Mouse (Mus musculus) spleen, postnatal 36 days (tissue): Measurements from ENCODE around the gene Fa2h.

Source experiments
- DNase-seq, 2 experiments: peaks; one replicate each; pipeline ENCODE4 v3.0.0; 2022; ENCODE audit warnings: low spot score in 2 of 2, mixed read lengths in 1 of 2

The Fa2h gene

DNA sequence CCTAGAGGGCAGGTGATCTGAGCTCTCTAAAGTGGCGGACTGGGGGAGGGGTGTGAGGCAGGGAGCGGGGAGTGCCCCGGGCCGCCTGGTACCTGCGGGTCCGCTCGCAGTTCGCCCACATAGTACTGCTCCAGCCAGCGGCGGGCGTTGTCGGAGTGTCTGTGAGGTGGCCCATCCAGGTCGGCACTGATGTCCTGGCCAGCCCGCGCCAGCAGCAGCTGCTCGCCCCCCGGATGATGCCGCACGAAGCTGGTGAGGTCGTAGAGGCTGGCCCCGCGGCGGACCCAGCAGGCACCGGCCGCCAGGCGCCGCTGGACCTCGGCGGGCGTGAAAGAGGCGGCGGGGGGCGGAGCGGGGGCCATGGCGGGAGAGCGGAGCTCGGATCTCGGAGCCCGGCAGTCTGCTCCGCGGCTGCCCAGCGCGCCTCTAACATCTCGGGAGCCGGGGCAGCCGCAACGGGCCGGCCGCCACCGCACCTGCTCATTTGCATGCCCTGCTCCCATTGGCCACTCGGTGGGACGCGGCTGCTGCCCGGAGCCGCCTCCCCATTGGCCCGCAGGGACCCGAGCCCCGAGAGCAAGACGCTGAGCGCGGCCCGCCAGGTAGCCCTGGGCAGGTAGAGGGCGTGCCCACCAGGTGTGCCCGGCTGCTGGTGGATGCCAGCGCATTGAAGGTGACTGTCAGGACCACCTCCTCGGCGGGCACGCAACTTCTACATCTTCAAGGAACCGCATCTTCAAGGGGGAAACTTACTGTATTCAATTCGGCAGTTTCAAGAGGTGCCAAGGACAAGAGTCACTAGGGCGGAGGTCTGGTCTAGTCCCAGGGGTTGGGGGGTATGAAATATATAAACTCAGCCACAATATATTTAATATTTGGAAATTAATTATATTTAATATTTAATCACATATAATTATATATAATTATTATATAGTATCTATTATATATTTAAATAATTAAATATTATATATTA is at the start of gene Fa2h:
Gene Fa2h, minus strand, starts transcription at position 434 of the 973 bp plus-strand sequence.
- peak; percentile 34 to 44 for DNase-seq

DNA sequence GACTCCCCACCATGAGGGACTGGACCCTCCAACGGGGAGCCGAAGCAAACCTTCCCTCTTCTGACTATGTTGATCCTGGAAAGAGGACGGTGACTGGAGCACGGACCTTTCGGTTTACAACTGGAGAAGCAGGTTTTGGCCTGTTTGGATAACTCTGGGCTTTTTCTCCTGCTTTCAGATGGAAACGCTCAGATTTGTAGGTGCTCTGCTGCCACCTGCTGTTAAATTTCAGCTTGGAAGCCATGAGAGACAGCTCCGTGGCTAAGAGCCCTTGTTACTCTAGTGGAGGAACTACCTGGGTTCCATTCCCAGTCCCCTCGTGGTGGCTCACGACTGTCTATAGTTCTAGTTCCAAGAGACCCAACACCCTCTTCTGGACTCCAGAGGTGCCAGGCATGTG is 45.6 kb upstream of the Fa2h start:
- peak; percentile 16 to 28 for DNase-seq

GRCm38 (mm10) chr8:111435071-111435828 is 41.6 kb upstream of the Fa2h start:
- DNase-seq, result no peak

DNA sequence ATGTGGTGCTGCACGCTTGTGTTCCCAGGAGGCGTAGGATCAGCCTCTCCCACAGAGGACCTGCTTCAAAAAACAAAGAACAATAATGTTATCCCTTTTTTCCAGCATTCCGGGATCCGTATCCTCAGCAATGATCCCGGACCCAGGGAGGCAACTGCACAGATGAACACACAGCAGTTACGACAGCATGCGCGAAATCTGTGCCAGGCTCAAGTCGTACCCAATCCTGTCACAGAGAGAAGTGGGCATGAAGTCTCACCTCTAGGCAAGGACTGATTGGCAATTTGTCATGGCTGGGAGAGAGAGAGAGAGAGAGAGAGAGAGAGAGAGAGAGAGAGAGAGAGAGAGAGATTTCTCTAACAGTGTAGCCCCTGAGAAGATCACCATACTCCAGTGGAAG is 31.0 kb upstream of the Fa2h start:
- no peak for DNase-seq

DNA sequence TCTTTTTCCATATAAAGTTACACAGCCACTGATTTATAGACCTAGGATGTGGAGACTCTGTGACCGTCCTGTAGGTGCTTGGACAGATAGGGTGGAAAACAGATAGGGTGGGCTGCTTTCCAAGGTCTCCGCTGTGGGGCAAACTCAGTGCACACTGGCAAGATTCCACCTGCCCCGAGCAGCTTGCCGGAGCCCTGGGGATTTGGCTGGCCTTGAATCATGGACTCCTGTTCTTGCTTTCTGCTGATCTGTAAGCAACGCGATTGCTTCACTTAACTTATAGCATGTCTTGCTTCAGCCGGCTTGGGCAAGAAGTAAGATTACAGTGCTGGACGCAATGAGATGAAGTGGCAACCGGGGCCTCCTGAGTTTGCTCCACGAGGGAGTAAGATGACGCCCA is 30.6 kb upstream of the Fa2h start:
- DNase-seq, result no peak

GRCm38 (mm10) chr8:111422614-111423013 is 29.0 kb upstream of the Fa2h start:
- DNase-seq, result no peak

GRCm38 (mm10) chr8:111419171-111419570 is 25.5 kb upstream of the Fa2h start:
- no peak for DNase-seq

DNA sequence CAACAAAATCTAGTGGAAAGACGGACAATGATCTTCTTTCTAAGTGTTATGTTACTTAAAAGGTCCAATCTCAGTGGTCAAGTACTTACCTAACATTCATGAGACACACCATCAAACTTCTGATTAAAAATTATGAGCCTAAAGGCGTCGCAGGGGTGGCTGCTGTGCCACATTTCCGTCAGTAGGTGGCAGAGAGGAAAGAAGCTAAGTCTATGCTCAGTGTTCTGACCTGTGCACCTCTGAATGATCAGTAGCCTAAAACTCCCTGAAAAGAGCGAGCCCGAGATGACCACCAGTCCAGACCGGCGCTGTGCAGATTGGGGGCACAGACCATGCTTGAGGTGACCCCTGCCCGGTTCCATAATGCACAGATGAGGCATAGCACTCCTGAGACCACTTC is 25.0 kb upstream of the Fa2h start:
- DNase-seq, result no peak

- no peak for DNase-seq
Observed at GRCm38 (mm10) chr8:111417222-111417621, 23.6 kb upstream of the Fa2h start.

GRCm38 (mm10) chr8:111403391-111403790 is 9.8 kb upstream of the Fa2h start:
- DNase-seq, result no peak

GRCm38 (mm10) chr8:111391268-111391667 is 2.4 kb downstream of the Fa2h start:
- DNase-seq, result no peak

DNA sequence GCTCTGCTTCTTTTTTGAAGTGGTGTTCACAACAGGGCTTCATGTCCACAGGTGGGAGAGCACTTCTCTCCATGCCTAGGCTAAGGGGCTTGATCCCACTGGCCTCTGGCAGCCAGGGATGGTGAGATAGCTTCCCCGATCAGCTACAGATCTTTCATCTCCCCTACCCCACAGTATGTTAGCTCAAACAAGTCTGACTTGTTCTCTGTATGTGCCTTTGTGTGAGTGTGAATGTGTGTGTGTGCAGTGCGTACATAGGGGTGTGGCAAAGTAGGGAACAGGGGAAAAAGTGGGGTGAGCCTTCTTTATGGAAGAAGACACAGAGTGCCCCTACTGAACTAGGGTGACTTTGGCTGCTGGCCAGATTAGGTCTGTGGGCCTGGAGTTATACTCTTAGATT is 2.8 kb downstream of the Fa2h start:
- no peak for DNase-seq

GRCm38 (mm10) chr8:111389581-111389980 is 4.0 kb downstream of the Fa2h start:
- DNase-seq, result no peak

DNA sequence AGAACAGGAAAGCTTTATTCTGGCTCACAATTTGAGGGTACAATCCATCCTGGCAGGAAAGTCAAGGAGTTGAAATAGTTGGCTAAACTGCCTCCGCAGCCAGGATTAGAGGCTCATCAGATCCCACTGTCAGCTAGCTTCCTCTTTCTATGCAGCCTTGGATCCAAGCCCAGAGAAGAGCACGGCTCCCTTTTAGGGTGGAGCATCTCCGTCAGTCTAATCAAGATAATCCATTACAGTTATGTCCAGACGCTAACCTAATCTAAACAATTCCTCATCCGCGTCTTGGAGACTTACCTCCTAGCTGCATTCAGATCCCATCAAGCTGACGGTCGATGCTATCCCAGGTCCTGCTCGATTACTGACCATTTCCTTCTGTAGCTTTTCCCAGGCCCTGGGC is 7.7 kb downstream of the Fa2h start:
- DNase-seq, result no peak

- no peak for DNase-seq
Observed at GRCm38 (mm10) chr8:111384628-111385027, 9.0 kb downstream of the Fa2h start.

GRCm38 (mm10) chr8:111375192-111375591 is 18.4 kb downstream of the Fa2h start:
- DNase-seq, result no peak

DNA sequence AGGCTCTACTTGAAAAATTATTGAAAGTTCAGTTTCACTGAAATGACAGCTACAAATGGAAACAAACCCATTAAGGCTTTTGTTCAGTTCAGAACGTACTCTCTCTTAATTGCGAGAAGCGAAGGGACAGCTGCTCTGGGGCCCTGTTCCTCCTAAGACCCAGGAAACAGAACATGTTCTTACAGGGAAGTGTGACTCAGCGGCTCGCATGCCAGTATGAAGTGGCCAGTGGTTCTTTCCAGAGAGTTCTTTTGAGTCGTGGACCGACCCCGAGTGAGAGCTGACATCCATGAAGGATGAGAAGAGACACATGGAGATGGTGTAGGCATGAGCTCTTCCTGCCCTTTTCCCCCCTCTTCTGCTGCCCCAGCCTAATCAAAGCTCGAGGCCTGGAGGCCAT is 23.9 kb downstream of the Fa2h start:
- DNase-seq, result no peak

DNA sequence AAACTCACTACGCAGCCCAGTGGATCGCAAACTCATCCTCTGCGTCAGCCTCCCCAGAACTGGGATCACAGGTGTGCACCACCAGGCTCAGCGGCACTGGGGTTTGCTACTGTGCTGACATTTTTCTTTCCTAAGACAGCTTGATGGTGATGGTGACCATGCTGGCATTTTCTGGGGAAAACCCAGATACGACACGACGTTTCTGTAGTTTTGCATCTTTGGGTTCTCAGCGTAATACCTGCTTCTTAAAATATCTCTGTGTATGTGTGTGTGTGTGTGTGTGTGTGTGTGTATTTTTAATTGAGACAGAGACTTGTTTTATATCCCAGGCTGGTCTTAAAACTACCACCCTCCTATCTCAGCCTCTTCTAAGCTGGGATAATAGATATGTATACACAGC is 26.3 kb downstream of the Fa2h start:
- no peak for DNase-seq

- no peak for DNase-seq
Observed at GRCm38 (mm10) chr8:111366610-111367234, 26.9 kb downstream of the Fa2h start.

DNA sequence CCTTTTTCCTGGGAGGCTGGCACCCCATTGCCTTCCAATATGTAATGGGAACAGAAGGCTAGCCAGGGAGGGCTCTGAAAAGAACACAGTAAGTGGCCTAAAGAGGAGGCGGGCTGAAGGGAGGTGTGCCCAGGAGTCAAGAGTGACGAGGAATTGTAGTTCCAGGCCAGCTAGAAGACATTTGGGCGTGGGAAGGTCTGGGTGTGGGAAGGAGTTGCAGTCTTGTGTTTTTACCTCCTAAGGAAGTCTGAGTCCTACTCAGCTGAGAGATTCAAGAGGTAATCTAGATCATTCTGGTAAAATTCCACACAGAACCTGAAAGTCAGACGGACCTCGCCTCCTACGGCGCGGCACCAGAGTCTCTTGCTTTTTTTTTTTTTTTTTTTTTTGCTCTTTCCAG is 30.1 kb downstream of the Fa2h start:
- no peak for DNase-seq

GRCm38 (mm10) chr8:111360579-111361209 is 32.9 kb downstream of the Fa2h start:
- no peak for DNase-seq

DNA sequence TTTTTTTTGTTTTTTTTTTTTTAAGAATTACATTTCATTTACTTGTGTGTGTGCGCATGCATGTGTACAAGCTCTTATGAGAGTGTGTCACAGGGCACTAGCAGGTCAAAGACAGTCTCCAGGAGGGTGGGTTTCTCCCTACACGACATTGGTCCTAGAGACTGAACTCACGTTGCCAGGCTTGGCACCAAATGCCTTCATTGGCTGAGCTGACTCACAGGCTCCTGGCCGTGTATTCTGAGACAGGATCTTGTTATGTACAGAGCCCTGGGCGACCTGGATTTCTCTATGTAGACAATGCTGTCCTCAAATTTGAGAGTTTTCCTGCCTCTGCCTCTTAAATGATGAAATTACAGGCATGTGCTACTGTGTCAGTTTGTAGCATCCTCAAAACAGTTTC is 33.7 kb downstream of the Fa2h start:
- no peak for DNase-seq
